Mouse (Mus musculus) kidney, postnatal 25 days (tissue): ENCODE results near the gene Spns3.
"Not testable (repeated sequence)": the region's sequence is repeated elsewhere in the genome, so short reads cannot be mapped to it uniquely, and the experiment has no call there.

Experiments
- DNase-seq, 2 experiments: peaks; one replicate each; pipeline ENCODE4 v3.0.0; 2021; ENCODE audit warnings: mixed read lengths in 2 of 2

The Spns3 gene

DNA sequence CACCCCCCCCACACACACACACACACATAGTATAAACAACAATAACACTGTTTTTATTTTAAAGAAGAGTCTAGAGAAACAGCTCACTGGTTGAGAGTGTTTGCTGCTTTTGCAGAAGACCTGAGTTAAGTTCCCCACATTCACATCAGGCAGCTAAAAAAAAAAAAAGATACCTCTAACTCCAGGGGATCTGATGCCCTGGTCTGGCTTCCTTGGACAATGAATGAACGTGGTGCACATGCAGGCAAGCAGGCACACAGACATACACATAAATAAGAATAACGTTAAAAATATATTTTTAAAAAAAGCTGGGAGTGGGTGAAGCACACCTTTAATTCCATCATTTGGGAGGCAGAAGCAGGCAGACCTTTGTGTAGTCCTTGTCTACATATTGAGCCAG lies 6.6 kb upstream of the Spns3 start:
- no peak for DNase-seq

DNA sequence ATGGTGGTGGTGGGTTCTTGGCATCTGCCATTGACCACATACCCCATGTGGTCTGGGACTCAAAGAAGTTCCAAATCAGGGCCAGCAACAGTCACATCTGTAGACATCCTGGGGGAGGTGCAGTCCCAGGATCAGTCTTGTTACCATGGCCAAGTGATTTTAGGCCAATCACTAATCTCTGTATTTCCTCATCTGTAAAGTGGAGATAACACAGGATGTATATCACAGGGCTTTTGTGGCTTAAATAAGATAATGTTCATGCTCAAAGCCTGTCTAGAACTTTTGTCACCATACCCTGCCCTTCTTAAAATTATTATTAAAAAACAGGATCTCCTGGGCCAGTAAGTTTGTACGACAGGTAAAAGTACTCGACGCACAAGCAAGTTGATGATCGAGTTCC lies 6.2 kb upstream of the Spns3 start:
- no peak for DNase-seq

DNA sequence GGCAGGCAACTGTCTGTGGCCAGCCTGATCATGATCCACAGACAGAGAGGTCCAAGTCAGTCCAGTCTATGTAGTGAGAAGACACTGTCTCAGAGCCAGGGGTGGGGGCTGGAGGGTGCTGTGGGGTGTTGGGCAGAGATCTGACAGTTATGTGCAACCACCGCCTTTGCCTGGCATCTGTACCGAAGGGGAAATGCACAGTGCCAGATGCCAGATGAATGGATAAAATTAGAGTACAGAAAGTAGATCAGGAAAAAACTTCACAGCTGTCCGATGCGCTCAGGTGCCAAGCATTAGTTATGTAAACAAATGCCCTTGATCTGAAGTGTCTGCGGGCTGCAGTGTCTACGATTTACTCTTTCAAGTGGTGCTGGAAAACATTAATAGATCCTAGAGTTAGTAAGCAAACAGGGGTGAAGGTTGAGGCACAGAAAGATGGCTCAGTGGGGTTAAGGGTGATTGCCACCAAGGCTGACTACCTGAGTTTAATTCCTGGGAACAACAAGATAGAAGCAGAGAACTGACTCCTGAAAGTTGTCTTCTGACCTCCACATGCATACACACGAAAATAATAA lies 1.3 kb upstream of the Spns3 start:
- DNase-seq = peak in 1 of 2 experiments; percentile 50

DNA sequence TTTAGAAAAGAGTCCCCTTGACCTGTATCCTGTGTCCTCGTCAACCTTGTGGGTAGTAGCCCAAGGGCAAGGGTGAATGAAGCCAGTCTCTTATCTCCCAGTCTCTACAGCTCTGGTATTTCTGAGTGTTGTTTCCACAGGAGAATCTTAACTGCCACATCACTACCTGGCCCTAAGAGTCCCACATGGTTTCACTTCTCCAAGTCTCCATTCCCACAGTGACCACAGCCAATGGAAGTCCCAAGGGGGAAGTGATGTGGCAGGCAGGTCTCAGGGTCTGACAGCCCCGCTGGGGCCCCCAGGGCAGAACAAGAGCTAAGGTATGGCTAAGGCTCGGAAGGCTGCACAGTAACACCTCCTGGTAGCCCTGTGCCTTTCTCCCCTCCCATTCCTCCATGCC lies 3.1 kb downstream of the Spns3 start:
- DNase-seq = no peak

DNA sequence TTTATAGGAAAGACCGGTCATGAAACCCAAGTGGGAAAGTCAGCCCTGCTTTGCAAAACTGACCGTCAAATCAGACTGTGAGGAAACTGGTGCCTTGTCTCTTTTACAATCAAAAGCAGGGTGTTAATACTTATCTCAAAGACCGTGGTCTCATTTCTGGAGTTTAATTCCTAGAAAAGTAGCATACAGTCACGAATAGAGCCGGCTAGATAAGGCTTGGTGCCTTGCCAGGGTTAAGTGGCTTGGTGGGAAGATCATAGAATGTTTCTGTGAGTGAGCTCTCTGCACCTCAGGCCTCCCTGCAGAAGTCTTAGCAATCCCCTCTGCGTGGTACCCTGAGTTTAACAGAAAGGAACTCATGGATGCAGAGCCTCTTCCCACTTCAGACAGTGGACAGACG lies 5.6 kb downstream of the Spns3 start:
- DNase-seq = no peak

DNA sequence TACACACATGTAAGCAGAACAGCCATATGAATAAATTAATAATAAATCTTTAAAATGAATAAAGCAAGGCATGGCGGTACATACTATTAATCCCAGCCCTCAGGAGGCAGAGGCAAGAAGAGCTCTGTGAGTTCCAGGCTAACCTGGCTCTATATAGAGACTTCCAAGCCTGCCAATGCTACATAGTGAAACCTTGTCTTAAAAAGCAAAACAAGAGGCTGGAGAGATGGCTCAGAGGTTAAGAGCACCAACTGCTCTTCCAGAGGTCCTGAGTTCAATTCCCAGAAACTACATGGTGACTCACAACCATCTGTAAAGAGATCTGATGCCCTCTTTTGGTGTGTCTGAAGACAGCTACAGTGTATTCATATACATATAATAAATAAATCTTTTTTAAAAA lies 6.6 kb downstream of the Spns3 start:
- DNase-seq = not testable (repeated sequence)

DNA sequence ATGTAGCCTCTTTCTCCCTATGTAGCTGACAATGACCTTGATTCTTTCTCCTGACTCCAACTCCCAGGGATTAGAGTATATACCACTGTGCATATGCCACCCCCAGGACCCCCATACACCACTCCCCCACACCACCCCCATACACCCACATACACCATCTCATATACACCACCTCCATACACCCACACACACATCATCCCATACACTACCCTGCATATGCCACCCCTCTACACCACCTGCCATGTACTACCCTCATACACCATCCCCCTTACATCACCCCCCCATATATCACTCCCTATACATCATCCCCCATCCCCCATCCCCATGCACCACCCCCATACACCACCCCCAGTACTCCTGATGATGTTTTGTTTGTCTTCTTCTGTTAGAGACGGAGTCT lies 7.7 kb downstream of the Spns3 start:
- no peak for DNase-seq

DNA sequence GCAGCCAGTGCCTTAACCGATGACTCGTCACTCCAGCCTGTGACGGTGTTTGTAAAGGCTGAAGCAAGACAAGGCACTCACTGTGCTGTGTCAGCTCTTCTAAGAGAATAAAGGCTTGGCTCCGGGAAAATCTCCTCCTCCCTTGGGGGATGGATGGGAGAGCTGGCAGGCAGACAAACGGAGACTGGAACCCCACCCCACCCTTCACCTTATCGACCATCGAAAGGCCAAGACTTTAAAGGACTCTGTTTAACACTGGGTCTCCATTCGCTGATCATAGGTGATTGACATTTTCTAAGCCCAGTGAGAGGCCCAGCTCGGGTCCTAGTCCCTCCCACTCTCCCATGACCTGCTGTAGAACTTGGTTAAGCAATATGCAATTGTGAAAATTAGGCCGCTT lies 8.4 kb downstream of the Spns3 start:
- no peak for DNase-seq

DNA sequence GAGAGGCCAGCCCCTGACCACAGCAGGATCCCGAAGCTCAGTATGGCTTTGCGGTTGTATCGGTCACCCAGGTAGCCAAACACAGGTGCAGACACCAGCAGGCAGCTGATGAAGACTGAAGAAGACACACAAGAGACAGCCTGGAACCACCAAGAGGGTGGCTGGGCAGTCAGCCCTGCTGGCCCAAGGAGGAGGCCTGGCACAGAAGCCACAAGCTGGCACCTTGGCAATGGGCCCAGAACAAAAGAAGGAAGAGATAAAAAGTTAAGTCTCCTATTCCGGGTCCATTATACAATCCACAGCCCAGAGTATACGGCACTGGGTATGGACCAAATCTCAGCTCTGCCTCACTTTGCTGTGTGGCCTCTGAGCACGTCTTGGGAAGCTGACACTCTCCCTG lies 9.9 kb downstream of the Spns3 start:
- peak; percentile 32 to 49 for DNase-seq

DNA sequence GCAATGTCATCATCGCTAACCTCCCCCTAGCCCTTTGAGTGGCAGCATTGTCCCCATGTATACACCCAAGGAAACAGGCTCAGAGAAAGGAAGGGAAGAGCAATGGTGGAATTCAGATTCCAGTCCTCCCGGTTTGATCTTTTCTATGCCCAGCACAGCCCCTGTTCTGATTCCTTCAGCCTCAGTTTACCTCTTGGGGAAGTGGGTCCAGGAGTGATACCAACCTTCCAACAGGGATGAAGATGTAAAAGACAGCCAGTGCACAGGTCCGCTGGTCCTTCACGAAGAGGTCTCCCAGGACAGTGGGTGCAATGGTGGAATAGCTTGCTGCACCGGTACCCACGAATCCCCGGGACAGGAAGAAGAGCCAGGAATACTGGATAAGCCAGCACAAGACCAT lies 11.5 kb downstream of the Spns3 start:
- DNase-seq = no peak

DNA sequence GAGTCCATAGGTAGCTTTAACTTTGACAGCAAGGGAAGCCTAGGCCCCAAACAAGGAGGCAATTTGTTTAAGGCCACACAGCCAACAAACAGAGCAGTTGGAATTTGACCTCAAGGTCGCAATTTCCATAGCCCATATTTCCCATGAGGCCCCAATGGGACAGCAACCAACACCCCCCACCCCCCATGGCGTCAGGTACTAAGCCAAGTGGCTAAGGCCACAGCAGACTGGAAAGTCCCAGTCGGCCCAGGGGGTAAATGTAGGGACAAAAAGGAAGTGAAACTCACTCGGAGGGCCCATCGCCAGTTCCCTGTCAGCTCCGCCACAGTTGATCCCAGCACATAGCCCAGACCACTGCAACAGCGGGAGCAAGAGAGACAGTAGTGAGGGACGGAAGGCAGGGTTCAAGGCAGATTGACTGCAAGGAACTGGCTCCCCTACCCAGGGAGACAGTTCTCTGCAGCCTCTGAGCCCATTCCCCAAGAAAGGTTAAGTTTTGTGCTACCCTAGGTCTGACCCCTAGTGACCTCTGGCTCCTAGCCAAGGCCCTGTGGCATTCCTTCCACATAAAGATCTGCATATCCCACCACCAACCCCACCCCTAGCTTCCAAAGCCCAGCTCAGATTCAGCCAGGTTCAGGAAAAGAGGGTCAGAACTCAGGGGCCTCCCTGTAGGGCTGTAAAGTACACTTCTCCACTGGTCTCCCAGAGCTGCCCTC lies 12.1 kb downstream of the Spns3 start:
- peak; percentile 45 to 72 for DNase-seq

DNA sequence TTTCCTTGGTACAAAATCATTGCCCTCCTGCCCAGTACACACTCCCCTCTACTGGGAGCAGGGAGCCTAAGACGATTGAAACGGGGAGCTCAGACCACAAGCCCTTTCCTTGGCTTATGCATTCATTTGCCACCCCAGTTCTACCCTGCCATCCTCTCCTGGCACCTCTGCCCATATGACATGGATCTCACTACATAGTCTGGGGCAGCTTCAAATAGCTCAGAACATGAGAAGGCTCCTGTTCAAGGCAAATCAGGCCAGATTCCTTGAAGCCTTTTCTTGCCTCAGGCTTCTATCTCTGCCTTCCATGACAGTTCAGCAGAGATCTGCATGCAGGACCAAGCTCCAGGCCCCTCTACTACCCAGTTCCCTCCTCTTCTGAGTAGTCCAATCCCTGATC lies 12.8 kb downstream of the Spns3 start:
- DNase-seq = no peak

DNA sequence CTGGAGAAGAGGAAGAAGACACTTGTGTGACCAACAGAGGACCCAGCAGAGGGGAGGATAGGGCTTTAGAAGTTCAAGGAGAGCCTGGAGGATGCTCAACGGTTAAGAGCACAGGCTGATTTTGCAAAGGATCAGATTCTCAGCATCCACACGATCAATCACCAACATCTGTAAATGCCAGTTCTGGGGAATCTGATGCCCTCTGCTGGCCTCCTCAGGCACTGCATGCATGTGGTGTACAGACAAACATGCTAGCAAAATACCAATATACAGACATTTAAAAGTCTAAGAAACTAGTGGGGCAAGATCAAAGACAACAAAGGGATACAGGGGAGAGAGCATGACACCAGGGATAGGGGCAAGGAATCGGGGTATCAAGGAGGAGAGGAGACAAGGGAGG lies 14.8 kb downstream of the Spns3 start:
- DNase-seq = peak in 1 of 2 experiments; percentile 41

DNA sequence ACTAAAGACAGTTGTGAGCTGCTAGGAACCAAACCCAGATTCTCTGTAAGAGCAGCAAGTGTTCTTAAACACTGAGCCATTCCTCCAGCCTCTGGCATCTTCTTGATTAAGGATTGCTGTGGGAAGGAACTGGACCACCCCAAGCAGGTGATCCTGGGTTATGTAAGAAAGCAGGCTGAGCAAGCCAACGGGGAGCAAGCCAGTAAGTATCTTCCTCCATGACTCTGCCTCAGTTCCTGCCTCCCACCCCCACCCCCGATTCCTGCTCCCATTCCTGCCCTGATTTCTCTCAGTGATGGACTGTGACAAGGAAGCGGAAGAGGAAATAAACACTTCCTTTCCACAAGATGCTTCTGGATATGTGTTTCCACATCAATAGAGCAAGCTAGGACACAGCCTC lies 17.4 kb downstream of the Spns3 start:
- DNase-seq = no peak

DNA sequence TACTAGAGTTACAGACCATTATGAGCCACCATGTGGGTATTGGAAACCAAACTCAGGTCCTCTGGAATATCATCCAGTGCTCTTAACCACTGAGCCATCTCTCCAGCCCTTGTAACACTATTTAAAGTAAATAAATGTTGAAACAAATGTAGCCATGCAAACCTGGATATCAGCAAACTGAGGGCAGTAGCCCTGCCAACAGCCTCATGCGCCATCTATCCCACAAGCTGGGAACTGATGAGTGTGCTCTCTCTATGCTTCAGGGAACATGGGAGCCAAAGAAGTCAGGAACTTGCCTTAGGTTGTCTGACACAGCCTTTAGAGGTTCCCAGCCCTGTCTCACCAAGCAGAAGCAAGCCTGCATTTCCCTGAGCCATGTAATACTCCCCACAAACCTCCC lies 18.7 kb downstream of the Spns3 start:
- DNase-seq = peak; percentile 49

DNA sequence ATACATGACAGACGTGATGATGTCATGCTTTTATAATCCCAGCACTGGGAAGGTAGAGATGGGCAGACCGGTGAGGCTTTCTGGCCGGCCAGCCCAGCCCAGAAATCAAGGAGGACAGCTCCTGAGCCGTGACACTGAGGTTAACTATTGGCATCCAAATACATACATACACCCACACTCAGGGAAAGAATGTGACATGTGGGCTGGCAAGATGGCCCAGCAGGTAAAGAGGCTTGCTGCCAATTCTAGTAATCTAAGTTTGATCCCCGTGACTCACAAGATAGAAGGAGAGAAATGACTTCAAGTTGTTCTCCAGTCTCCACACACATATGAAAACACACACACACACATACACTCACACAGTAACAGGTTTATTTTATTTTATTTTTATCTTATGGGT lies 19.2 kb downstream of the Spns3 start:
- no peak for DNase-seq

DNA sequence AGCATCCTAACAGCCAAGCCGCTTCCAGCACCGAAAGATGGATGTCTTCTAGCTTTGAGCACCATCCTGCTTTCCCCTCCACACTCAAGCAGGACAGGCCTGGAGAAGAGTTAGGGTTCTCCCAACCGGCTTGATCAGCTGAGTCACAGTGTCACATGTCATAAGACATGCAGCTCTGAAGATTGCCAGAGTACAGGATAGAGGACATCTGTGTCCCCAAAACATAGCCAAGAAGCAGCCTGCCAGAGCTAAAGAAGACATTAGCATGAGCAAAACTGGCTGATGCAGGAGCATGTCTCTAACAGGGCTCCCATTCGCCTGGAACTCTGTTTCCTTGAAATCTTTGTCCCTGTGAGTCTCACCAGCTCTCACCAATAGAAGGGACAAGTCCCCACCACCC lies 24.1 kb downstream of the Spns3 start:
- no peak for DNase-seq

DNA sequence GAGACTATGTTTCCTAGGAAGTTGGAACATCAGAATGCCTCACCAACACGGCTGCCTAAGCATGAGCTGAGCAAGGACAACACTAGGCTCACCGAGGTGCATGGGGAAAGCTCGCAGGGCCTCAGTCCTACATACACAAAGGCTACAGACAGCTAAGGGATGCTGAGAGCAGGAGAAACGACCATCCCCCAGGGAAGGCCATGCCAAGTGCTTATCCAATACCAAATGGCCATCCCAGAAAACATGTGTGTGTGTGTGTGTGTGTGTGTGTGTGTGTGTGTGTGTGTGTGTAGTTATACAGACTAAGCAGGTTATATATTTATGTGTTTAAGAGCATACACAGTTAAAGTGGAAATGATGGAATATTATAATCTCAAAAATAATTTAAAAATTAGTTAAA lies 26.6 kb downstream of the Spns3 start:
- DNase-seq = no peak

DNA sequence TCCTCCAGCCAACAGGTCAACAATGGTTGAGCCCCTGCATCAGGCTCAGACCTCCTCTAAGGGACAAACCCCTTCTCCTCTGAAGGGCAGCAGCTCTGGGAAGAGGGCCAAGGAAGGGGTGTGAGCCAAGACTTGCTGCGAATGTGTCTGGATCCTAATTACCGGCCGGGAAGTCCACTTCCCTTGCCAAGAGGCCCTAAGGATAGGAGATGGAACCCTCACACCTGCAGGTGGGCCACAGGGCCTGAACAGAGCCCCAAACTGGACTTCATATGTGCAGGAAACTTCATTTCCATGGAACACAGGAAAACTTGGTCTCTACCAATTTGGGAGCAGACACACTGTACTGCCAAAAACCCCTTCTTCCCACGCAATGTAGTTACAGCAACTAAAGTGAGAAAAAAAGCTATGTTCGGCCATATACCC lies 27.7 kb downstream of the Spns3 start:
- peak; percentile 73 to 80 for DNase-seq

DNA sequence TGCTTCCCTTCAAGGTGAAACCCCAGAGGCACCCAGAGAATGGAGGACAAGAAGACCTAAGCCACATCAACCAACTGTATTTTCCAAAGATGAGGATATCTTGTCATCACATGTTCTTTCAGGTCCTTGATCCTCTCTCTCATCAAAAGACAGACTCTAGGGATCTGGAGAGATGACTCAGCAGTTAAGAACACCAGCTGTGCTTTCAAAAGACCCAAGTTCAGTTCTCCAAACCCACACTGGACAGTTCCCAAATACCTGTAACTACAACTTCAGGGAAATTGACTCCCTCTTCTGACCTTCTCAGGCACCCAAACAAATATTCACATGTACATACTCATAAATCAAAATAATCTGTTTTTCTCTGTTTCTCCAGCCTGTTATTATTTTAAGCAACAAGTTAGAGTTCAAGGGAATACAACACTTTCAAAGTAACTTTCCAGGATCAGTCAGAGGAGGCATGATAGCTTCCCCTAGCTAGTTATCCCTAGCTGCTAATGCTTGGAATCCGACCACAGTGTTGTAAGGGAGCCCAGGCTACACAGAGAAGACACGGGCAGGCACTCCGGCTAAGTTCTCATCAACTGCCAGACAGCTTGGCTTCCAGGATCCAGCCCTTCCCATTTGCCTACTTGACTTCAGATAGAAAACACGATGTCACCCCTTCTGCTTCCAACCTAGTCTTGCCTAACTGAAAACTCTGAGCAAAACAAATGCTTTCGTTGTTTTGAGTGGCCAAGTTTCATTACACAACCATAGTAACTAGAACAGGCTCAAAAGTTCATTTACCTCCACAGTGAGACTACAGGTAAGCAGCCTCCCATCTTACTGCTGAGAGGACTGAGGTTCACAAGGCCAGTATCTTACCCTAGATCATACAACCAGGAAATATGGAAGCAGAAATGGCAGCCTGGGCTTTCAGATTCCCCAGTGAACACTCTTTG lies 28.4 kb downstream of the Spns3 start:
- no peak for DNase-seq

DNA sequence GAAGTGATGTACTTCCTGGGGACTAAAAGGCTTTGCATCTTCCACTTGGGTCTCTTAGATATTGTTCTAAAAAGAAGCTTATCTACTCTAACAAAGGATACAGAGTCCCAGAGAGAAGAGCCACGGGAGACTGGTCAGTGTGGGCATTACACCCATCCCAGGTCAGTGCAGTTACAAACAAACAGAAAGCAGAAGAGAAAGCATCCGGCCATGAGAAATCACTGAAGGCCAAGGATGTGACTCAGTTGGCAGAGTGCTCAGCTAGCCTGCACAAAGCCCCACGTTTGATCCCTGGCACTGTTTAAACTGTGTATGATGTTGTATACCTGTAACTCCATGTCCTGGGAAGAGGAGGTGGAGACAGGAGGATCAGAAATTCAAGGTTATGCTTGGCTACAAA lies 30.4 kb downstream of the Spns3 start:
- DNase-seq = no peak

DNA sequence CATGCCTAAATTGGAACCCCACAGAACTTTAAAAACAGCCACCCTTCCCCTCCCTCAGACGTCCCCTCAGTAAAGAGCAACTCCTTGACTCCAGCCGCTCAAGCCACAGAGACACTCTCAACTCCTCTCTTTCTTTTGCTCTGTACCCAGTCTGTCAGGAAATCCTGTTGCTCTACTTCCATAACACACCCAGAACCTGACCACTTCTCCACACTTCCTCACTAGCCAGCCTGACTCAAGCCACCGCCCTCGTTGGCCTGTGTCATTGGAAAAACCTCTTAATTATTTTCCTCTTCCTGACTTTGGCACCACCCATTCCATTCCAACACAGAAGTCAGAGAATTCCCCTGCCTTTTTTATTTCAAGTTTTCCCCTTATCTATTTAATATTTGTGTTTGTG lies 31.1 kb downstream of the Spns3 start:
- peak in 1 of 2 experiments; percentile 41 for DNase-seq

DNA sequence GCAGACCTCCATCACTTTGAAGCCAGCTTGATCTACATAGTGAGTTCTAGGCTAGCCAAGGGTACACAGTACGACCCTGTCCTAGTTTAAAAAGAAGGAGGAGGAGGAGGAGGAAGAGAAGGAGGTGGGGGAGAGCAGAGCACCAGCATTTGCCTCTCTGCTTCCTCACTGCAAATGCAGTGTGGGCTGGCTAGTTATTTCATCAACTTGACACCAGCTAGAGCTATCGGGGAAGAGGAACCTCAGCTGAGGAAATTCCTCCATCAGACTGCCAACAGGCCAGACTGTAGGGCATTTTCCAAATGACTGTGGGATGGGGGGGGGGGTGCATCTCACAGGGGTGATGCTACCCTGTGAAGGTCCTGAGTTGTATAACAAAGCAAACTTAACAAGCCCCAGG lies 31.9 kb downstream of the Spns3 start:
- no peak for DNase-seq

DNA sequence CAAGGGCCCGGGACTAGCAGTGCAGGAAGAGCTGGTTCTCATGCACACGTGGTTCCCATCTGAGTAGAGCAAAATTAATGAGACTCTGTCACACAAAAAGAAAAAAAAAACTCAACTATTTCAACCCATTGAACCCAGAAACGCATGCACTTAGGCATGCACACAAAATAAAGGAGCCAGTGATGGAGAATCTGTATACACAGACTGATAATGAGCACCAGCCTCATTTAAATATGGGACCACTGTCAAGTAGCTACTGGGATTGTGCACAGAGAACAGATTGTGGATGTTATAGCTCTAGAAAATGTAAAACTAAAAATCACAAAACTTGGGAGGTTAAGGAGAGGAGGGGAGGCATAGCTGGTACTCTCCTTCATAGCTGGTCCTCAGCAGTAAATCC lies 35.3 kb downstream of the Spns3 start:
- DNase-seq = no peak
